Mouse (Mus musculus) midbrain, embryonic 11.5 days (tissue): ENCODE results near the gene Itga9. TPM values are rescaled to one million over a fixed set of nuclear protein-coding genes. Genes with fewer than 3 reads are reported as not detected.
"Not testable (repeated sequence)": the region's sequence is repeated elsewhere in the genome, so short reads cannot be mapped to it uniquely, and the experiment has no call there.

Experiments used
- ATAC-seq: fragments of 200-750 bp; cut with Nextera tagmentation; 2 replicates; pipeline ENCODE4 v1.8.0; 2017; ENCODE audit warnings: moderate TSS enrichment, moderate library complexity; ENCODE audit not compliant: low FRiP score
- DNase-seq: peaks from one replicate; pipeline ENCODE4 v3.0.0; 2015; ENCODE audit warnings: low spot score; ENCODE audit errors: missing footprints
- H3K27ac ChIP-seq: fragments of 300-500 bp; sonication (generic); 2 replicates; pipeline ENCODE4 v1.5.1; 2014; ENCODE audit warnings: low read depth, low read length
- H3K27me3 ChIP-seq: fragments of 300-500 bp; sonication (generic); 2 replicates; pipeline ENCODE4 v1.6.1; 2014; ENCODE audit warnings: mild to moderate bottlenecking, low read length, moderate library complexity, mixed read lengths; ENCODE audit not compliant: control insufficient read depth, insufficient read depth
- H3K36me3 ChIP-seq: fragments of 300-500 bp; sonication (generic); 2 replicates; pipeline ENCODE4 v1.6.1; 2014; ENCODE audit warnings: mild to moderate bottlenecking, low read length, moderate library complexity, mixed read lengths; ENCODE audit not compliant: control insufficient read depth, insufficient read depth
- H3K4me1 ChIP-seq: fragments of 300-500 bp; sonication (generic); 2 replicates; pipeline ENCODE4 v1.6.1; 2014; ENCODE audit warnings: low read length; ENCODE audit not compliant: control insufficient read depth, insufficient read depth
- H3K4me2 ChIP-seq: fragments of 300-500 bp; sonication (generic); 2 replicates; pipeline ENCODE4 v1.6.1; 2014; ENCODE audit warnings: mild to moderate bottlenecking, moderate library complexity
- H3K4me3 ChIP-seq: fragments of 300-500 bp; sonication (generic); 2 replicates; pipeline ENCODE4 v1.5.1; 2014; ENCODE audit warnings: low read depth, low read length
- H3K9ac ChIP-seq: fragments of 300-500 bp; sonication (generic); 2 replicates; pipeline ENCODE4 v1.6.1; 2014; ENCODE audit warnings: low read length
- H3K9me3 ChIP-seq: fragments of 300-500 bp; sonication (generic); 2 replicates; pipeline ENCODE4 v1.6.1; 2016; ENCODE audit warnings: low read length; ENCODE audit not compliant: control insufficient read depth
- WGBS: fragments of 180-500 bp; shearing (Covaris S2); extraction: QIAGEN DNeasy Blood & Tissue Kit; methylation state at CpG from one replicate; pipeline ENCODE4 v1.1.7; 2014; 5-methylcytosine and 5-hydroxymethylcytosine counted together
- polyA plus RNA-seq: library from polyadenylated mRNA; unstranded; fragments of >200 nt; fragmentation: Nextera tagmentation; extraction: Ambion mirVana; gene quantifications from 2 replicates; pipeline ENCODE4 v1.2.1, GENCODE M21; 2014

The Itga9 gene
- polyA plus RNA-seq, 1 experiment from 2014 or later = 4.0 TPM

- no peak overlapping the region for H3K9ac ChIP-seq
- H3K27ac ChIP-seq = no peak overlapping the region
- ATAC-seq = 0 out of 2 replicates have a peak, but pooled peaks have one; percentile 14
- peaks cover 2% of the 10 kb centered on the region; the same call in 1 of the 2 replicates for H3K4me1 ChIP-seq
- no peaks in the 10 kb centered on the region for H3K27me3 ChIP-seq
- no peaks in the 10 kb centered on the region for H3K36me3 ChIP-seq
- no peak overlapping the region for H3K4me2 ChIP-seq
- WGBS = 90% methylated on average over 8 of the region's 8 CpGs
- no peak overlapping the region for H3K4me3 ChIP-seq
- no peaks in the 10 kb centered on the region for H3K9me3 ChIP-seq
- no peak for DNase-seq
These were observed 13.0 kb upstream of the Itga9 start for GRCm38 (mm10) chr9:118593443-118593842.

GRCm38 (mm10) chr9:118596767-118597166 is 9.7 kb upstream of the Itga9 start:
- no peak overlapping the region for H3K4me2 ChIP-seq
- H3K27ac ChIP-seq = no peak overlapping the region
- no peak overlapping the region for H3K4me3 ChIP-seq
- 89% methylated on average over 7 of the region's 7 CpGs for WGBS
- DNase-seq = no peak
- H3K36me3 ChIP-seq = no peaks in the 10 kb centered on the region
- H3K4me1 ChIP-seq = no peaks in the 10 kb centered on the region
- H3K27me3 ChIP-seq = no peaks in the 10 kb centered on the region
- no peak for ATAC-seq
- H3K9ac ChIP-seq = no peak overlapping the region
- H3K9me3 ChIP-seq = no peaks in the 10 kb centered on the region

- not testable (repeated sequence) for ATAC-seq, DNase-seq, H3K27me3 ChIP-seq, H3K9ac ChIP-seq, H3K4me2 ChIP-seq, H3K27ac ChIP-seq, H3K36me3 ChIP-seq, H3K4me3 ChIP-seq, H3K4me1 ChIP-seq, H3K9me3 ChIP-seq
- WGBS = 86% methylated on average over 3 of the region's 3 CpGs
These were observed 6.1 kb upstream of the Itga9 start for GRCm38 (mm10) chr9:118600393-118600792.

- Histone ChIP-seq H3K9me3 (no peaks in the 10 kb centered on the region), H3K4me3 (no peak overlapping the region), H3K9ac (no peak overlapping the region), H3K4me1 (peaks cover 4% of the 10 kb centered on the region; the same call in 1 of the 2 replicates), H3K27ac (no peak overlapping the region), H3K36me3 (no peaks in the 10 kb centered on the region), H3K27me3 (peaks cover under 1% of the 10 kb centered on the region; the same call in 1 of the 2 replicates), H3K4me2 (no peak overlapping the region)
- WGBS = 80% methylated on average over 5 of the region's 5 CpGs
- 0 out of 2 replicates have a peak, but pooled peaks have one; percentile 30 for ATAC-seq
- peak; percentile 57 for DNase-seq
These were observed 3.9 kb upstream of the Itga9 start for GRCm38 (mm10) chr9:118602576-118602975.

- H3K27ac ChIP-seq = no peak overlapping the region
- under 1% methylated on average over 57 of the region's 68 CpGs for WGBS
These were observed 404 bp downstream of the Itga9 start for GRCm38 (mm10) chr9:118606817-118607371.

GRCm38 (mm10) chr9:118607701-118608401 is 1.4 kb downstream of the Itga9 start:
- H3K4me2 ChIP-seq = no peak overlapping the region; the same call in 1 of the 2 replicates
- no peaks in the 10 kb centered on the region for H3K9me3 ChIP-seq
- H3K4me3 ChIP-seq = peak overlapping the region; percentile 66; the same call in 1 of the 2 replicates
- WGBS = 42% methylated on average over 16 of the region's 16 CpGs
- ATAC-seq (no peak), DNase-seq (peak; percentile 92)
- H3K27me3 ChIP-seq = peaks cover 4% of the 10 kb centered on the region; the same call in 1 of the 2 replicates
- H3K27ac ChIP-seq = no peak overlapping the region
- H3K4me1 ChIP-seq = peaks cover 6% of the 10 kb centered on the region; the same call in 1 of the 2 replicates
- H3K9ac ChIP-seq = no peak overlapping the region
- no peaks in the 10 kb centered on the region for H3K36me3 ChIP-seq

More at GRCm38 (mm10) chr9:118606817-118607371, 404 bp downstream of the Itga9 start:
- ATAC-seq (peak; percentile 74), DNase-seq (peak; percentile 95)
- Histone ChIP-seq H3K9me3 (no peaks in the 10 kb centered on the region), H3K4me1 (peaks cover 6% of the 10 kb centered on the region; the same call in 1 of the 2 replicates), H3K36me3 (no peaks in the 10 kb centered on the region), H3K4me2 (peak overlapping the region; percentile 90), H3K27me3 (peaks cover 4% of the 10 kb centered on the region; the same call in 1 of the 2 replicates), H3K4me3 (peak overlapping the region; percentile 66), H3K9ac (peak overlapping the region; percentile 79)

GRCm38 (mm10) chr9:118608556-118608955 is 2.1 kb downstream of the Itga9 start:
- Histone ChIP-seq H3K27ac (no peak overlapping the region), H3K9me3 (no peaks in the 10 kb centered on the region), H3K4me1 (peaks cover 6% of the 10 kb centered on the region; the same call in 1 of the 2 replicates), H3K27me3 (peaks cover 4% of the 10 kb centered on the region; the same call in 1 of the 2 replicates), H3K9ac (no peak overlapping the region), H3K4me2 (no peak overlapping the region), H3K4me3 (no peak overlapping the region), H3K36me3 (no peaks in the 10 kb centered on the region)
- WGBS = 51% methylated on average over 4 of the region's 4 CpGs
- ATAC-seq (no peak), DNase-seq (peak; percentile 21)

GRCm38 (mm10) chr9:118610060-118610459 is 3.6 kb downstream of the Itga9 start:
- Histone ChIP-seq H3K4me1 (peaks cover 6% of the 10 kb centered on the region; the same call in 1 of the 2 replicates), H3K36me3 (no peaks in the 10 kb centered on the region), H3K4me3 (no peak overlapping the region), H3K9me3 (no peaks in the 10 kb centered on the region), H3K27me3 (peaks cover 4% of the 10 kb centered on the region; the same call in 1 of the 2 replicates), H3K27ac (no peak overlapping the region), H3K4me2 (no peak overlapping the region), H3K9ac (no peak overlapping the region)
- DNase-seq (peak; percentile 79), ATAC-seq (no peak)
- 63% methylated on average over 10 of the region's 10 CpGs for WGBS

GRCm38 (mm10) chr9:118611111-118611541 is 4.6 kb downstream of the Itga9 start:
- DNase-seq = peak; percentile 72
- ATAC-seq = no peak
- 70% methylated on average over 14 of the region's 14 CpGs for WGBS
- Histone ChIP-seq H3K9me3 (no peaks in the 10 kb centered on the region), H3K9ac (no peak overlapping the region), H3K27ac (no peak overlapping the region), H3K36me3 (no peaks in the 10 kb centered on the region), H3K27me3 (peaks cover 4% of the 10 kb centered on the region; the same call in 1 of the 2 replicates), H3K4me3 (no peak overlapping the region), H3K4me2 (no peak overlapping the region), H3K4me1 (peaks cover 6% of the 10 kb centered on the region; the same call in 1 of the 2 replicates)
